In the genomic region with DNA sequence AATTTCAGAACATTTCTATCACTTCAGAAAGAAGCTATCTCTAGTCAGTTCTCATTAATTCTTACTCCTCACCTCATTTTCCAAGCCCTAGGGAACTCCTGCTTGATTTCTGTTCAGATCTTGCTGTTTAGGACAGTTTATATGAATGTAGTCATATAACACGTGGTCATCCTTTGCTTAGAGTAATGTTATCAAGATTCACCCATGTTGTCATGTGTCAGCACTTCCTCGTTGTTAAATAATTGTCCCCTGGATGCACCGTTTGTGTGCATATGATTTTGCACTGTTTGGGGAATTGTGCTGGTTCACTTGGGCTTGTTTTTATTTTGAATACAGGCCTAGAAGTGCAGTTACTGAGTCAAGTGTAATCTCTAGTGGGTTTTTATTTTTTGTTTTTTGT, we compare ENCODE assay signal across 35 mouse cellular contexts.
"Had no signal": no experiment of that assay in that cellular context is flagged by ENCODE, and none has a peak within 500 bp of the region (broad histone marks: within the 10 kb centered on the region; RNA-seq: fewer than 3 reads in every experiment).

No protein-coding gene starts in this region.

- ATAC-seq: hindbrain, embryonic 16.5 days; hindbrain, postnatal 0 days; inflammation-experienced regulatory T-cells, adult 6 months; intestine, embryonic 15.5 days; intestine, embryonic 16.5 days; intestine, postnatal 0 days had no signal

- H3K27ac ChIP-seq: heart, embryonic 10.5 days; heart, embryonic 13.5 days; heart, embryonic 15.5 days; hindbrain, embryonic 10.5 days; hindbrain, embryonic 12.5 days; hindbrain, embryonic 13.5 days; hindbrain, embryonic 14.5 days; hindbrain, embryonic 15.5 days; hindbrain, postnatal 0 days; intestine, embryonic 15.5 days; kidney, embryonic 15.5 days; kidney, postnatal 0 days; layer of hippocampus, adult 2 months; left cerebral cortex, adult 2 months had no signal

- H3K4me1 ChIP-seq: heart, embryonic 10.5 days; heart, embryonic 12.5 days; heart, embryonic 13.5 days; heart, embryonic 15.5 days; hindbrain, embryonic 10.5 days; hindbrain, embryonic 12.5 days; hindbrain, embryonic 13.5 days; hindbrain, embryonic 15.5 days; intestine, embryonic 15.5 days; kidney, embryonic 15.5 days had no signal

- DNase-seq: heart, postnatal 10 days; heart, postnatal 14 days; heart, postnatal 4 days; kidney, adult 11 months; kidney, adult 18-20 months; kidney, adult 2 months; kidney, adult 8-10 months; kidney, adult 9 months; kidney, postnatal 10 days; kidney, postnatal 14 days; kidney, postnatal 25 days; kidney, postnatal 36 days; kidney, postnatal 4 days; layer of hippocampus, adult 9-11 months; layer of hippocampus, postnatal 36 days had no signal

- H3K4me2 ChIP-seq: heart, embryonic 11.5 days; heart, embryonic 12.5 days; heart, embryonic 13.5 days; heart, embryonic 15.5 days; hindbrain, embryonic 12.5 days; hindbrain, embryonic 13.5 days; hindbrain, embryonic 14.5 days; hindbrain, embryonic 15.5 days; intestine, embryonic 15.5 days; kidney, embryonic 15.5 days had no signal

- H3K9me3 ChIP-seq: heart, embryonic 10.5 days; heart, embryonic 12.5 days; heart, embryonic 13.5 days; heart, embryonic 15.5 days; hindbrain, embryonic 10.5 days; hindbrain, embryonic 12.5 days; hindbrain, embryonic 13.5 days; hindbrain, embryonic 15.5 days; intestine, embryonic 15.5 days; kidney, embryonic 15.5 days had no signal

- H3K9ac ChIP-seq: heart, embryonic 12.5 days; heart, embryonic 13.5 days; heart, embryonic 15.5 days; hindbrain, embryonic 12.5 days; hindbrain, embryonic 13.5 days; hindbrain, embryonic 14.5 days; hindbrain, embryonic 15.5 days; intestine, embryonic 15.5 days; kidney, embryonic 15.5 days had no signal

- H3K27me3 ChIP-seq: heart, embryonic 12.5 days; heart, embryonic 13.5 days; heart, embryonic 15.5 days; hindbrain, embryonic 12.5 days; hindbrain, embryonic 13.5 days; hindbrain, embryonic 15.5 days; intestine, embryonic 15.5 days; kidney, embryonic 15.5 days had no signal

- H3K4me3 ChIP-seq: heart, embryonic 10.5 days; heart, embryonic 12.5 days; heart, embryonic 13.5 days; heart, embryonic 15.5 days; hindbrain, embryonic 10.5 days; hindbrain, embryonic 12.5 days; hindbrain, embryonic 13.5 days; hindbrain, embryonic 15.5 days; intestine, embryonic 15.5 days; kidney, embryonic 15.5 days; layer of hippocampus, adult 2 months; left cerebral cortex, adult 2 months had no signal
